Mouse (Mus musculus): ENCODE results near the gene Faah. TPM values are rescaled to one million over a fixed set of nuclear protein-coding genes. Genes with fewer than 3 reads are reported as not detected.

Gene Faah
- polyA plus RNA-seq, 1 experiment from 2014 or later = 15.5 TPM

GRCm38 (mm10) chr4:115922688-115923087 is 95.0 kb downstream of the Faah start:
- no peak for DNase-seq

GRCm38 (mm10) chr4:115919911-115920310 is 97.8 kb downstream of the Faah start:
- no peak overlapping the region for H3K4me2 ChIP-seq (ENCODE audit: low read length)
- H3K9ac ChIP-seq (replicated peaks; ENCODE audit: low read length) = no peak overlapping the region
- ATAC-seq (ENCODE audit: low FRiP score, low TSS enrichment) (no peak), DNase-seq (no peak)
- H3K27me3 ChIP-seq (ENCODE audit: control insufficient read depth, insufficient read depth, low read length) = no peaks in the 10 kb centered on the region
- no peak overlapping the region for H3K4me3 ChIP-seq (replicated peaks; ENCODE audit: low read depth, low read length)
- 67% methylated on average over 16 of the region's 16 CpGs for WGBS
- H3K9me3 ChIP-seq (ENCODE audit: control insufficient read depth, low read length) = no peaks in the 10 kb centered on the region
- no peaks in the 10 kb centered on the region for H3K4me1 ChIP-seq (ENCODE audit: control insufficient read depth, insufficient read depth, low read length)
- no peak overlapping the region for H3K27ac ChIP-seq (replicated peaks; ENCODE audit: low read depth, low read length)
- H3K36me3 ChIP-seq (ENCODE audit: control insufficient read depth, insufficient read depth, low read length) = no peaks in the 10 kb centered on the region

More at GRCm38 (mm10) chr4:115922688-115923087, 95.0 kb downstream of the Faah start:
- Histone ChIP-seq H3K4me2 (ENCODE audit: low read length) (no peak overlapping the region), H3K36me3 (ENCODE audit: control insufficient read depth, insufficient read depth, low read length) (no peaks in the 10 kb centered on the region), H3K27ac (replicated peaks; ENCODE audit: low read depth, low read length) (no peak overlapping the region), H3K9me3 (ENCODE audit: control insufficient read depth, low read length) (no peaks in the 10 kb centered on the region), H3K9ac (replicated peaks; ENCODE audit: low read length) (no peak overlapping the region), H3K4me3 (replicated peaks; ENCODE audit: low read depth, low read length) (no peak overlapping the region), H3K27me3 (ENCODE audit: control insufficient read depth, insufficient read depth, low read length) (no peaks in the 10 kb centered on the region), H3K4me1 (ENCODE audit: control insufficient read depth, insufficient read depth, low read length) (no peaks in the 10 kb centered on the region)
- 94% methylated on average over 5 of the region's 5 CpGs for WGBS
- no peak for ATAC-seq (ENCODE audit: low FRiP score, low TSS enrichment)

Other genes starting within 250 kb of the Faah start
- 0.28 and 0.37 TPM in 2 replicates for gene Tex38, start 236.9 kb downstream of the Faah start, polyA plus RNA-seq (2014; fragmentation: Nextera tagmentation; extraction: Ambion mirVana)
- 37.8 and 44.3 TPM in 2 replicates for gene Atpaf1, start 233.1 kb downstream of the Faah start, polyA plus RNA-seq (2014; fragmentation: Nextera tagmentation; extraction: Ambion mirVana)
- gene Mob3c, start 189.8 kb downstream of the Faah start, polyA plus RNA-seq (2014; fragmentation: Nextera tagmentation; extraction: Ambion mirVana) = 2.5 and 4.1 TPM in 2 replicates
- 16.0 and 18.0 TPM in 2 replicates for gene Mknk1, start 178.7 kb downstream of the Faah start, polyA plus RNA-seq (2014; fragmentation: Nextera tagmentation; extraction: Ambion mirVana)
- 0.15 and 0.24 TPM in 2 replicates for gene Kncn, start 133.5 kb downstream of the Faah start, polyA plus RNA-seq (2014; fragmentation: Nextera tagmentation; extraction: Ambion mirVana)
- not detected in 2 replicates for gene 6430628N08Rik, start 127.3 kb downstream of the Faah start, polyA plus RNA-seq (2014; fragmentation: Nextera tagmentation; extraction: Ambion mirVana)
- gene Dmbx1, start 78.0 kb downstream of the Faah start, polyA plus RNA-seq (2014; fragmentation: Nextera tagmentation; extraction: Ambion mirVana) = 8.2 and 8.5 TPM in 2 replicates
- 11.5 and 13.6 TPM in 2 replicates for gene Nsun4, start 36.0 kb upstream of the Faah start, polyA plus RNA-seq (2014; fragmentation: Nextera tagmentation; extraction: Ambion mirVana)
- gene Uqcrh, start 57.1 kb upstream of the Faah start, polyA plus RNA-seq (2014; fragmentation: Nextera tagmentation; extraction: Ambion mirVana) = 405 and 483 TPM in 2 replicates
- gene Lrrc41, start 57.3 kb upstream of the Faah start, polyA plus RNA-seq (2014; fragmentation: Nextera tagmentation; extraction: Ambion mirVana) = 72.6 and 75.2 TPM in 2 replicates
- gene Rad54l, start 105.8 kb upstream of the Faah start, polyA plus RNA-seq (2014; fragmentation: Nextera tagmentation; extraction: Ambion mirVana) = 5.3 and 10.5 TPM in 2 replicates
- gene Pomgnt1, start 105.9 kb upstream of the Faah start, polyA plus RNA-seq (2014; fragmentation: Nextera tagmentation; extraction: Ambion mirVana) = 55.0 and 66.4 TPM in 2 replicates
- 1.3 and 1.8 TPM in 2 replicates for gene Lurap1, start 133.4 kb upstream of the Faah start, polyA plus RNA-seq (2014; fragmentation: Nextera tagmentation; extraction: Ambion mirVana)
- gene Tspan1, start 149.7 kb upstream of the Faah start, polyA plus RNA-seq (2014; fragmentation: Nextera tagmentation; extraction: Ambion mirVana) = 0.11 and 0.18 TPM in 2 replicates
- not detected in 2 replicates for gene 1700042G07Rik, start 155.4 kb upstream of the Faah start, polyA plus RNA-seq (2014; fragmentation: Nextera tagmentation; extraction: Ambion mirVana)
- not detected in 2 replicates for gene Gm49337, start 155.5 kb upstream of the Faah start, polyA plus RNA-seq (2014; fragmentation: Nextera tagmentation; extraction: Ambion mirVana)
- 86.4 and 115 TPM in 2 replicates for gene Pik3r3, start 203.7 kb upstream of the Faah start, polyA plus RNA-seq (2014; fragmentation: Nextera tagmentation; extraction: Ambion mirVana)

Measured in midbrain, embryonic 14.5 days (tissue).